Mouse (Mus musculus): ENCODE measurements around the gene Mvb12b.

GRCm38 (mm10) chr2:33785596-33785995 is 102.2 kb downstream of the Mvb12b start:
- TF ChIP-seq MYOG (IDR thresholded peaks at IDR 0.05; ENCODE audit: control insufficient read depth, extremely low read depth, insufficient read length) (no peak), CTCF (IDR thresholded peaks at IDR 0.05; ENCODE audit: control insufficient read depth, insufficient read depth, insufficient read length) (no peak), USF1 (IDR thresholded peaks at IDR 0.05; ENCODE audit: low read depth) (no peak)
